Mouse (Mus musculus): ENCODE results near the gene Brca2. TPM values are rescaled to one million over a fixed set of nuclear protein-coding genes. Genes with fewer than 3 reads are reported as not detected.

Gene Brca2
- polyA plus RNA-seq, 1 experiment from 2014 or later = 30.5 TPM

- no peak overlapping the region for H3K27ac ChIP-seq
- H3K4me2 ChIP-seq (replicated peaks) = no peak overlapping the region
- H3K9ac ChIP-seq = no peak overlapping the region
- no peaks in the 10 kb centered on the region for H3K9me3 ChIP-seq
- no peak for ATAC-seq (ENCODE audit: insufficient number of reproducible peaks, insufficient read depth, low FRiP score, low TSS enrichment)
- no peaks in the 10 kb centered on the region for H3K4me1 ChIP-seq
- peaks cover 7% of the 10 kb centered on the region; the same call in 1 of the 2 replicates for H3K27me3 ChIP-seq
- WGBS = 75% methylated on average over 20 of the region's 20 CpGs
- no peaks in the 10 kb centered on the region for H3K36me3 ChIP-seq
- no peak overlapping the region for H3K4me3 ChIP-seq
These were observed 78.4 kb downstream of the Brca2 start for GRCm38 (mm10) chr5:150600554-150601440.

- Histone ChIP-seq H3K27ac (no peak overlapping the region), H3K4me1 (no peaks in the 10 kb centered on the region), H3K9me3 (no peaks in the 10 kb centered on the region), H3K9ac (no peak overlapping the region), H3K27me3 (0 out of 2 replicates have a peak, but pooled peaks cover under 1% of the 10 kb centered on the region), H3K4me2 (replicated peaks) (no peak overlapping the region), H3K4me3 (no peak overlapping the region), H3K36me3 (no peaks in the 10 kb centered on the region)
- WGBS = 85% methylated on average over 14 of the region's 14 CpGs
- no peak for ATAC-seq (ENCODE audit: insufficient number of reproducible peaks, insufficient read depth, low FRiP score, low TSS enrichment)
These were observed 79.2 kb downstream of the Brca2 start for GRCm38 (mm10) chr5:150601441-150602230.

- H3K27ac ChIP-seq = no peak overlapping the region
- H3K4me3 ChIP-seq = no peak overlapping the region
- no peak for ATAC-seq (ENCODE audit: insufficient number of reproducible peaks, insufficient read depth, low FRiP score, low TSS enrichment)
- no peaks in the 10 kb centered on the region for H3K4me1 ChIP-seq
- H3K9ac ChIP-seq = no peak overlapping the region
- H3K4me2 ChIP-seq (replicated peaks) = no peak overlapping the region
- WGBS = 95% methylated on average over 6 of the region's 6 CpGs
- 0 out of 2 replicates have a peak, but pooled peaks cover 3% of the 10 kb centered on the region for H3K36me3 ChIP-seq
- no peaks in the 10 kb centered on the region for H3K9me3 ChIP-seq
- no peaks in the 10 kb centered on the region for H3K27me3 ChIP-seq
These were observed 83.7 kb downstream of the Brca2 start for GRCm38 (mm10) chr5:150606131-150606530.

DNA sequence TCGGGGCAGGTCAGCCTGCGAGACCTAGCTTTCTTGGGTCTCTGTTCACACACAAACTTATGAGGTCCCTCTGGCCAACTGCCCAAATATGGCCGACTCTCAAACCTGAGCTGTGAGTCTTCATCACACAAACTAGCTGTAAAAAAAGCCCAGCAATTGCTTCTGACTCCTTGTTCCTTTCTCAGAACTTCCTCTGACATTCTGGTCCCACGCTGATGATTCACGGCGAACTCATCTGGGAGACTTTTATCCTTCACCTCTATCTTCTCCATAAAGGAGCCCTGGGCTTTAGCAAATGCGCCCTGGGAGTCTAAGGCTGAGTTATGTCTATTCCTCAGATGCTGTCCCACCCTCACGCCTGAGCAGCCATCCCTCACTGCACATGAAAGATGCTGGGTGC lies 85.2 kb downstream of the Brca2 start:
- ATAC-seq (ENCODE audit: insufficient number of reproducible peaks, insufficient read depth, low FRiP score, low TSS enrichment) = no peak
- H3K9me3 ChIP-seq = no peaks in the 10 kb centered on the region
- no peak overlapping the region for H3K9ac ChIP-seq
- no peak overlapping the region for H3K4me3 ChIP-seq
- H3K4me1 ChIP-seq = no peaks in the 10 kb centered on the region
- H3K36me3 ChIP-seq = 0 out of 2 replicates have a peak, but pooled peaks cover 3% of the 10 kb centered on the region
- no peaks in the 10 kb centered on the region for H3K27me3 ChIP-seq
- no peak overlapping the region for H3K4me2 ChIP-seq (replicated peaks)
- H3K27ac ChIP-seq = no peak overlapping the region
- WGBS = 90% methylated on average over 8 of the region's 8 CpGs

GRCm38 (mm10) chr5:150611136-150611535 lies 88.7 kb downstream of the Brca2 start:
- no peaks in the 10 kb centered on the region for H3K4me1 ChIP-seq
- no peak overlapping the region for H3K27ac ChIP-seq
- 0 out of 2 replicates have a peak, but pooled peaks cover 3% of the 10 kb centered on the region for H3K36me3 ChIP-seq
- H3K4me3 ChIP-seq = no peak overlapping the region
- H3K4me2 ChIP-seq (replicated peaks) = no peak overlapping the region
- ATAC-seq (ENCODE audit: insufficient number of reproducible peaks, insufficient read depth, low FRiP score, low TSS enrichment) = no peak
- H3K9me3 ChIP-seq = no peaks in the 10 kb centered on the region
- H3K27me3 ChIP-seq = no peaks in the 10 kb centered on the region
- 67% methylated on average over 1 of the region's 1 CpGs for WGBS
- no peak overlapping the region for H3K9ac ChIP-seq

- H3K4me1 ChIP-seq = no peaks in the 10 kb centered on the region
- 0 out of 2 replicates have a peak, but pooled peaks cover 3% of the 10 kb centered on the region for H3K36me3 ChIP-seq
- WGBS = 66% methylated on average over 12 of the region's 12 CpGs
- no peak overlapping the region for H3K27ac ChIP-seq
- H3K4me3 ChIP-seq = no peak overlapping the region
- H3K9ac ChIP-seq = no peak overlapping the region
- no peaks in the 10 kb centered on the region for H3K9me3 ChIP-seq
- no peak for ATAC-seq (ENCODE audit: insufficient number of reproducible peaks, insufficient read depth, low FRiP score, low TSS enrichment)
- H3K4me2 ChIP-seq (replicated peaks) = no peak overlapping the region
- no peaks in the 10 kb centered on the region for H3K27me3 ChIP-seq
These were observed 89.3 kb downstream of the Brca2 start for GRCm38 (mm10) chr5:150611697-150612096.

DNA sequence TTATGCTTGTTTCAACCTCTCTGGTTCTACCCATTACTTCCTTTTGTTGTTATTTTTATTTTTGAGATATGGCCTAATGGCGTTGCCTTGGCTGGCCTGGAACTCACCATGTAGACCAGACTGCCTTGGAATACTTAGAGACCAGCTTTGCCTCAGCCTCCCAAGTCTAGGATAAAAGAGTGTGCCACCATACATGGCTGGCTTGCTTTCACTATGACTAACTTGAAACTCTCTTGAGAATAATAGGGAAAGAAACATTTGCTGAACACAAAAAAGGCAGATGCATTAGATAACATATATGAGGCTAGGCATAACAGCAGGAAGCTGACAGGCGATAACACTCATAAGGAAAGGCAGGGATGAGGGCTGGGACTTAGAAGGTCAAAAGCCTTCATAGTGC lies 91.6 kb downstream of the Brca2 start:
- no peak for ATAC-seq (ENCODE audit: insufficient number of reproducible peaks, insufficient read depth, low FRiP score, low TSS enrichment)
- Histone ChIP-seq H3K9ac (no peak overlapping the region), H3K27me3 (no peaks in the 10 kb centered on the region), H3K4me3 (no peak overlapping the region), H3K9me3 (no peaks in the 10 kb centered on the region), H3K27ac (no peak overlapping the region), H3K36me3 (no peaks in the 10 kb centered on the region), H3K4me2 (replicated peaks) (no peak overlapping the region), H3K4me1 (no peaks in the 10 kb centered on the region)
- WGBS = 82% methylated on average over 2 of the region's 2 CpGs

GRCm38 (mm10) chr5:150616216-150616615 lies 93.8 kb downstream of the Brca2 start:
- Histone ChIP-seq H3K4me3 (no peak overlapping the region), H3K4me1 (no peaks in the 10 kb centered on the region), H3K9me3 (no peaks in the 10 kb centered on the region), H3K27ac (no peak overlapping the region), H3K9ac (no peak overlapping the region), H3K4me2 (replicated peaks) (no peak overlapping the region), H3K27me3 (no peaks in the 10 kb centered on the region), H3K36me3 (no peaks in the 10 kb centered on the region)
- 93% methylated on average over 2 of the region's 2 CpGs for WGBS
- no peak for ATAC-seq (ENCODE audit: insufficient number of reproducible peaks, insufficient read depth, low FRiP score, low TSS enrichment)

- Histone ChIP-seq H3K9ac (no peak overlapping the region), H3K9me3 (no peaks in the 10 kb centered on the region), H3K4me2 (replicated peaks) (no peak overlapping the region), H3K27me3 (no peaks in the 10 kb centered on the region), H3K4me1 (no peaks in the 10 kb centered on the region), H3K27ac (no peak overlapping the region), H3K36me3 (no peaks in the 10 kb centered on the region), H3K4me3 (no peak overlapping the region)
- ATAC-seq (ENCODE audit: insufficient number of reproducible peaks, insufficient read depth, low FRiP score, low TSS enrichment) = no peak
- WGBS = 72% methylated on average over 3 of the region's 3 CpGs
These were observed 94.3 kb downstream of the Brca2 start for GRCm38 (mm10) chr5:150616731-150617130.

- H3K36me3 ChIP-seq = no peaks in the 10 kb centered on the region
- H3K4me1 ChIP-seq = no peaks in the 10 kb centered on the region
- H3K9me3 ChIP-seq = no peaks in the 10 kb centered on the region
- H3K4me2 ChIP-seq (replicated peaks) = no peak overlapping the region
- no peak overlapping the region for H3K9ac ChIP-seq
- no peaks in the 10 kb centered on the region for H3K27me3 ChIP-seq
- ATAC-seq (ENCODE audit: insufficient number of reproducible peaks, insufficient read depth, low FRiP score, low TSS enrichment) = no peak
- no peak overlapping the region for H3K4me3 ChIP-seq
- 88% methylated on average over 10 of the region's 10 CpGs for WGBS
- H3K27ac ChIP-seq = no peak overlapping the region
These were observed 96.3 kb downstream of the Brca2 start for GRCm38 (mm10) chr5:150618599-150619355.

Data from embryonic facial prominence, embryonic 12.5 days (tissue).